Mouse (Mus musculus) limb, embryonic 13.5 days (tissue): ENCODE data around the gene Lyst. TPM values are rescaled to one million over a fixed set of nuclear protein-coding genes. Genes with fewer than 3 reads are reported as not detected.

ENCODE experiments used
- polyA plus RNA-seq: library from polyadenylated mRNA; unstranded; fragments of >200 nt; fragmentation: Nextera tagmentation; extraction: Ambion mirVana; gene quantifications from 2 replicates; pipeline ENCODE4 v1.2.1, GENCODE M21; 2015

Lyst gene
- polyA plus RNA-seq, 1 experiment from 2014 or later, result 2.8 TPM

Other genes starting within 250 kb of the Lyst start
- gene Gpr137b, start 196.4 kb upstream of the Lyst start, polyA plus RNA-seq, result 10.6 and 10.8 TPM in 2 replicates
- 52.5 and 63.2 TPM in 2 replicates for gene Nid1, start 152.8 kb upstream of the Lyst start, polyA plus RNA-seq
- 4.5 and 5.1 TPM in 2 replicates for gene Gng4, start 193.7 kb downstream of the Lyst start, polyA plus RNA-seq